Mouse (Mus musculus) heart, embryonic 14.5 days (tissue): ENCODE results near the gene Hnrnpa2b1. TPM values are rescaled to one million over a fixed set of nuclear protein-coding genes. Genes with fewer than 3 reads are reported as not detected.
A peak's percentile ranks its signal among the peaks of the same experiment; 100 is the strongest.

Experiments used
- ATAC-seq: fragments of 200-750 bp; cut with Nextera tagmentation; 2 replicates; pipeline ENCODE4 v1.8.0; 2017; ENCODE audit warnings: low read depth, moderate TSS enrichment; ENCODE audit not compliant: insufficient number of reproducible peaks, insufficient read depth, low FRiP score
- H3K27ac ChIP-seq, 2 experiments: fragments of 200-500 bp in 1 of 2; fragments of 300-500 bp in 1 of 2; sonication (generic) in 1 of 2; replicated peaks in 1 of 2; 2 replicates each; pipeline ENCODE4 v1.5.1; 2012 to 2014; ENCODE audit warnings: low read depth in 2 of 2, low read length in 2 of 2, control low read depth in 1 of 2, mild to moderate bottlenecking in 1 of 2, mixed read lengths in 1 of 2; ENCODE audit not compliant: control insufficient read depth in 1 of 2, insufficient read depth in 1 of 2
- H3K27me3 ChIP-seq: fragments of 300-500 bp; sonication (generic); 2 replicates; pipeline ENCODE4 v1.6.1; 2014; ENCODE audit warnings: mild to moderate bottlenecking, low read length, control low read depth; ENCODE audit not compliant: control insufficient read depth, insufficient read depth
- H3K36me3 ChIP-seq: fragments of 300-500 bp; sonication (generic); 2 replicates; pipeline ENCODE4 v1.6.1; 2014; ENCODE audit warnings: mild to moderate bottlenecking, control low read depth, low read length, mixed read lengths; ENCODE audit not compliant: control insufficient read depth, insufficient read depth
- H3K4me1 ChIP-seq, 2 experiments: fragments of 200-500 bp in 1 of 2; fragments of 300-500 bp in 1 of 2; sonication (generic) in 1 of 2; 2 replicates each; pipeline ENCODE4 v1.6.1; 2012 to 2014; ENCODE audit warnings: low read length in 2 of 2, control low read depth in 1 of 2, mixed read lengths in 1 of 2; ENCODE audit not compliant: control insufficient read depth in 2 of 2, insufficient read depth in 2 of 2
- H3K4me2 ChIP-seq: fragments of 300-500 bp; sonication (generic); 2 replicates; pipeline ENCODE4 v1.6.1; 2014; ENCODE audit warnings: mild to moderate bottlenecking, low read length
- H3K4me3 ChIP-seq, 2 experiments: fragments of 200-500 bp in 1 of 2; fragments of 300-500 bp in 1 of 2; sonication (generic) in 1 of 2; 2 replicates each; pipeline ENCODE4 v1.5.1; 2012 to 2014; ENCODE audit warnings: low read length in 2 of 2, mild to moderate bottlenecking in 2 of 2, control low read depth in 1 of 2, low read depth in 1 of 2, moderate library complexity in 1 of 2; ENCODE audit not compliant: control insufficient read depth in 1 of 2, insufficient read depth in 1 of 2
- H3K9ac ChIP-seq: fragments of 300-500 bp; sonication (generic); 2 replicates; pipeline ENCODE4 v1.6.1; 2014; ENCODE audit warnings: mild to moderate bottlenecking, low read length
- H3K9me3 ChIP-seq: fragments of 300-500 bp; sonication (generic); 2 replicates; pipeline ENCODE4 v1.6.1; 2016; ENCODE audit warnings: low read length, control low read depth; ENCODE audit not compliant: control insufficient read depth
- WGBS: fragments of 180-500 bp; shearing (Covaris S2); extraction: QIAGEN DNeasy Blood & Tissue Kit; methylation state at CpG from one replicate; pipeline ENCODE4 v1.1.7; 2014; 5-methylcytosine and 5-hydroxymethylcytosine counted together
- polyA plus RNA-seq: library from polyadenylated mRNA; unstranded; fragments of >200 nt; fragmentation: Nextera tagmentation; extraction: Ambion mirVana; gene quantifications from 2 replicates; pipeline ENCODE4 v1.2.1, GENCODE M21; 2014

Gene Hnrnpa2b1
- polyA plus RNA-seq, 1 experiment from 2014 or later = 638 TPM

- 89% methylated on average over 3 of the region's 3 CpGs for WGBS
Measured at GRCm38 (mm10) chr6:51483861-51484260, 14.2 kb upstream of the Hnrnpa2b1 start.

GRCm38 (mm10) chr6:51481548-51481947, 11.9 kb upstream of the Hnrnpa2b1 start:
- H3K36me3 ChIP-seq = peaks cover 66% of the 10 kb centered on the region
- no peak overlapping the region for H3K9ac ChIP-seq
- no peak overlapping the region for H3K4me2 ChIP-seq
- 95% methylated on average over 8 of the region's 8 CpGs for WGBS
- ATAC-seq = no peak
- H3K4me1 ChIP-seq = peaks cover 2 to 5% of the 10 kb centered on the region in 2 experiments; a peak in 2 of 4 replicates
- no peaks in the 10 kb centered on the region for H3K27me3 ChIP-seq
- no peak overlapping the region for H3K27ac ChIP-seq
- no peak overlapping the region for H3K4me3 ChIP-seq
- no peaks in the 10 kb centered on the region for H3K9me3 ChIP-seq

More at GRCm38 (mm10) chr6:51483861-51484260, 14.2 kb upstream of the Hnrnpa2b1 start:
- Histone ChIP-seq H3K36me3 (peaks cover 45% of the 10 kb centered on the region), H3K4me1 (peaks cover 5 to 9% of the 10 kb centered on the region in 2 experiments; a peak in 3 of 4 replicates), H3K9me3 (no peaks in the 10 kb centered on the region), H3K4me2 (no peak overlapping the region), H3K27ac (no peak overlapping the region), H3K9ac (no peak overlapping the region), H3K4me3 (no peak overlapping the region), H3K27me3 (no peaks in the 10 kb centered on the region)
- ATAC-seq = no peak

- 93% methylated on average over 4 of the region's 4 CpGs for WGBS
- no peak for ATAC-seq
- no peak overlapping the region for H3K9ac ChIP-seq
- no peak overlapping the region for H3K27ac ChIP-seq
- peaks cover 87% of the 10 kb centered on the region for H3K36me3 ChIP-seq
- H3K4me2 ChIP-seq = no peak overlapping the region
- H3K9me3 ChIP-seq = no peaks in the 10 kb centered on the region
- no peaks in the 10 kb centered on the region for H3K27me3 ChIP-seq
- no peak overlapping the region for H3K4me3 ChIP-seq
- H3K4me1 ChIP-seq = no peaks in the 10 kb centered on the region
Measured at GRCm38 (mm10) chr6:51479136-51479731, 9.5 kb upstream of the Hnrnpa2b1 start.

GRCm38 (mm10) chr6:51472213-51472612, 2.5 kb upstream of the Hnrnpa2b1 start:
- Histone ChIP-seq H3K4me3 (peak overlapping the region in 1 of 2 experiments; percentile 92; a peak in 2 of 4 replicates), H3K36me3 (peaks cover 60% of the 10 kb centered on the region), H3K27ac (no peak overlapping the region)

GRCm38 (mm10) chr6:51471782-51472181, 2.1 kb upstream of the Hnrnpa2b1 start:
- Histone ChIP-seq H3K9ac (peak overlapping the region; percentile 99), H3K4me3 (peak overlapping the region; percentile 19 to 92; a peak in 3 of 4 replicates), H3K27ac (no peak overlapping the region; a peak in 1 of 4 replicates), H3K9me3 (no peaks in the 10 kb centered on the region), H3K4me2 (peak overlapping the region; percentile 70), H3K4me1 (peaks cover 2 to 21% of the 10 kb centered on the region in 2 experiments), H3K36me3 (peaks cover 60% of the 10 kb centered on the region), H3K27me3 (no peaks in the 10 kb centered on the region)
- no peak for ATAC-seq
- WGBS = 30% methylated on average over 3 of the region's 3 CpGs

More at GRCm38 (mm10) chr6:51472213-51472612, 2.5 kb upstream of the Hnrnpa2b1 start:
- Histone ChIP-seq H3K27me3 (no peaks in the 10 kb centered on the region), H3K4me1 (peaks cover 2 to 16% of the 10 kb centered on the region in 2 experiments), H3K4me2 (peak overlapping the region; percentile 70), H3K9me3 (no peaks in the 10 kb centered on the region), H3K9ac (peak overlapping the region; percentile 99)
- 49% methylated on average over 4 of the region's 4 CpGs for WGBS
- no peak for ATAC-seq

- Histone ChIP-seq H3K27ac (peak overlapping the region; percentile 99 to 100), H3K4me3 (peak overlapping the region; percentile 66 to 92), H3K27me3 (no peaks in the 10 kb centered on the region), H3K9ac (peak overlapping the region; percentile 99), H3K9me3 (no peaks in the 10 kb centered on the region), H3K4me1 (peaks cover 2 to 26% of the 10 kb centered on the region in 2 experiments), H3K36me3 (peaks cover 61% of the 10 kb centered on the region), H3K4me2 (peak overlapping the region; percentile 70)
- 0% methylated on average over 10 of the region's 10 CpGs for WGBS
- ATAC-seq = no peak
Measured at GRCm38 (mm10) chr6:51471179-51471505, 1.4 kb upstream of the Hnrnpa2b1 start.

- peak within 1 kb of the TSS; percentile 70 for H3K4me2 ChIP-seq
- H3K9me3 ChIP-seq = no peaks in the 10 kb centered on the region
- no peaks in the 10 kb centered on the region for H3K27me3 ChIP-seq
- ATAC-seq = peak; percentile 85
- H3K36me3 ChIP-seq = peaks cover 61% of the 10 kb centered on the region
- H3K4me1 ChIP-seq = peaks cover 2 to 32% of the 10 kb centered on the region in 2 experiments
- H3K27ac ChIP-seq = peak within 1 kb of the TSS; percentile 100
- H3K9ac ChIP-seq = peak within 1 kb of the TSS; percentile 100
- WGBS = under 1% methylated on average over 88 of the region's 99 CpGs
- H3K4me3 ChIP-seq = peak within 1 kb of the TSS; percentile 71 to 92
Measured at GRCm38 (mm10) chr6:51470311-51471178, 851 bp upstream of the Hnrnpa2b1 start, which contains the start of gene Cbx3. TSS of gene Cbx3 (plus strand) at chr6:51470360.
